Mouse (Mus musculus) heart, embryonic 13.5 days (tissue): Measurements from ENCODE around the gene Rgs4. TPM values are rescaled to one million over a fixed set of nuclear protein-coding genes. Genes with fewer than 3 reads are reported as not detected.

Experiments
- ATAC-seq: fragments of 200-750 bp; cut with Nextera tagmentation; 2 replicates; pipeline ENCODE4 v1.8.0; 2017; ENCODE audit warnings: moderate TSS enrichment; ENCODE audit not compliant: insufficient number of reproducible peaks, low FRiP score, low TSS enrichment; ENCODE audit errors: extremely low read depth
- H3K27ac ChIP-seq: fragments of 300-500 bp; sonication (generic); replicated peaks from 2 replicates; pipeline ENCODE4 v1.5.1; 2015; ENCODE audit warnings: moderate library complexity, mild to moderate bottlenecking, inconsistent platforms
- H3K27me3 ChIP-seq: fragments of 300-500 bp; sonication (generic); replicated peaks from 2 replicates; pipeline ENCODE4 v1.6.1; 2015; ENCODE audit warnings: mild to moderate bottlenecking, inconsistent platforms
- H3K36me3 ChIP-seq: fragments of 300-500 bp; sonication (generic); 2 replicates; pipeline ENCODE4 v1.6.1; 2015; ENCODE audit warnings: mild to moderate bottlenecking, inconsistent platforms
- H3K4me1 ChIP-seq: fragments of 300-500 bp; sonication (generic); 2 replicates; pipeline ENCODE4 v1.6.1; 2015; ENCODE audit warnings: inconsistent platforms
- H3K4me2 ChIP-seq: fragments of 300-500 bp; sonication (generic); 2 replicates; pipeline ENCODE4 v1.6.1; 2015; ENCODE audit warnings: inconsistent platforms, mild to moderate bottlenecking, moderate library complexity
- H3K4me3 ChIP-seq: fragments of 300-500 bp; sonication (generic); 2 replicates; pipeline ENCODE4 v1.5.1; 2015; ENCODE audit warnings: moderate library complexity, mild to moderate bottlenecking, inconsistent platforms
- H3K9ac ChIP-seq: fragments of 300-500 bp; sonication (generic); 2 replicates; pipeline ENCODE4 v1.6.1; 2015; ENCODE audit warnings: inconsistent platforms, mild to moderate bottlenecking, moderate library complexity
- H3K9me3 ChIP-seq: fragments of 300-500 bp; sonication (generic); 2 replicates; pipeline ENCODE4 v1.6.1; 2016; ENCODE audit warnings: inconsistent platforms
- WGBS: fragments of 180-500 bp; shearing (Covaris S2); methylation state at CpG from one replicate; pipeline ENCODE4 v1.1.7; 2015; ENCODE audit warnings: mixed read lengths; 5-methylcytosine and 5-hydroxymethylcytosine counted together
- polyA plus RNA-seq: library from polyadenylated mRNA; unstranded; fragments of >200 nt; fragmentation: Nextera tagmentation; extraction: Ambion mirVana; gene quantifications from 2 replicates; pipeline ENCODE4 v1.2.1, GENCODE M21; 2015

Rgs4 gene
- 3.4 and 3.5 TPM in 2 replicates for polyA plus RNA-seq

DNA sequence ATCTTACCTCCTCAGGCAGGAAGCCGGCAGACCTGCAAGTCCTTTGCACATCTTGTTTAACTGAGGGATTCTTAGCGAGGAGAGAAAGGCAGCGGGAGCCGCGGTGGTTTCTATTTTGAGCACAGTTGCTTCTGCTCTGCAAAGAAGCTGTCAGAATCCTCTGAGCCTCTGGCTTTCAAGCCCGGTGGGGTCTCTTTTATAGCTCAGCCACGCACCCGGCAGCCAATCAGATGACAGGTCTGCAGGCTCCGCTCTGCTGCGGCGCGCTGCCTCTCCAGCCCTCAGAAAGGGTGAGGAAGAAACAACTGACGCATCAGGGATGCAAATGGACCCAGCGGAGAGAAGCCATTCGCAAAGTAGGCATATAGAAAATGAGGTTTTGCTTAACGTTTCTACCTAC, at the start of gene Rgs4:
Rgs4 (minus strand) TSS at position 170 of the 400 bp plus-strand sequence.
- peaks cover 18% of the 10 kb centered on the region for H3K27me3 ChIP-seq
- peaks cover 2% of the 10 kb centered on the region; the same call in 1 of the 2 replicates for H3K36me3 ChIP-seq
- no peak within 1 kb of the TSS for H3K27ac ChIP-seq
- peaks cover 11% of the 10 kb centered on the region for H3K4me1 ChIP-seq
- peak within 1 kb of the TSS; percentile 47 for H3K4me3 ChIP-seq
- H3K9ac ChIP-seq, result peak within 1 kb of the TSS; percentile 75
- peak within 1 kb of the TSS; percentile 71 for H3K4me2 ChIP-seq
- ATAC-seq, result no peak
- WGBS, result 3% methylated on average over 16 of the region's 16 CpGs
- H3K9me3 ChIP-seq, result no peaks in the 10 kb centered on the region

DNA sequence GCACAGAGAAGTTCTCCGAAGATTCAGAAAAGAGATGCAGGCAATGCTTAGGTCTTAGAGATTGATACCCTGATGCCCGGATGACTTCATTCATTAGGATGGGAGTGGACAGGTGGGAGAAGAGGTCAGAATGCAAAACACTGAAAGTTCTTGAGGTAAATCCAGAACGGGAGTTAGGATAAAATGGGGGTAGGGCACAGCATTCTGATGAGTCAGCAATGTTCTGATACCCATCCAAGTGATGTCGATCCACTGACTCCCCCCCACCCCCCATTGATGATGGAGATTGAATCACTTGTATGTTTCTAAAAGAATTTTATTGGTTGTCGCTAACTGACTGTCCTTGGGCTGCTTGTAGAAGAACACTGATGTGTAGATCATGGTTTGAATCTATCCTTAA, 45.0 kb upstream of the Rgs4 start:
- Histone ChIP-seq H3K27me3 (no peaks in the 10 kb centered on the region), H3K36me3 (no peaks in the 10 kb centered on the region), H3K27ac (no peak overlapping the region), H3K9me3 (no peaks in the 10 kb centered on the region), H3K4me2 (no peak overlapping the region), H3K4me1 (no peaks in the 10 kb centered on the region), H3K9ac (no peak overlapping the region), H3K4me3 (no peak overlapping the region)
- no peak for ATAC-seq
- 81% methylated on average over 5 of the region's 5 CpGs for WGBS

DNA sequence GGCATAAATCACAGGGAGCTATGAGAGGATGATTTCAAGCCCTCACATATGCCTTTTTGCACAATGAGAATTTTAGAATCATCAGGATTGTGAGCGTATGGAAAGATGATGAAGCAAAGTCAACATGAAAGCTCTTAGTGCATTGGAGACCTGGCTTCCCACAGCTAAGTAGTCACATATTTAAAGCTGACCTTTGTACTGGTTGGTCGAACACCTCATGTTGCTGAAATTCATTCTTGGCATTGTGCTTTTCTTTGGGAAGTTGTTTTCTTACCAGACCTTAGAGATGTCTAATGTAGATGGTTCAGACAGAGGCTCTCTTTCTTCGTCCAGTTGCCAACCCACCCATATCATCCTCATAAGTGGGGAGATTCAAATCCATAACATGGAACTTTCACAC, 38.5 kb upstream of the Rgs4 start:
- Histone ChIP-seq H3K4me2 (no peak overlapping the region), H3K4me3 (no peak overlapping the region), H3K9ac (no peak overlapping the region), H3K27ac (no peak overlapping the region), H3K9me3 (no peaks in the 10 kb centered on the region), H3K27me3 (no peaks in the 10 kb centered on the region), H3K36me3 (no peaks in the 10 kb centered on the region), H3K4me1 (no peaks in the 10 kb centered on the region)
- WGBS, result 71% methylated on average over 3 of the region's 3 CpGs
- no peak for ATAC-seq

DNA sequence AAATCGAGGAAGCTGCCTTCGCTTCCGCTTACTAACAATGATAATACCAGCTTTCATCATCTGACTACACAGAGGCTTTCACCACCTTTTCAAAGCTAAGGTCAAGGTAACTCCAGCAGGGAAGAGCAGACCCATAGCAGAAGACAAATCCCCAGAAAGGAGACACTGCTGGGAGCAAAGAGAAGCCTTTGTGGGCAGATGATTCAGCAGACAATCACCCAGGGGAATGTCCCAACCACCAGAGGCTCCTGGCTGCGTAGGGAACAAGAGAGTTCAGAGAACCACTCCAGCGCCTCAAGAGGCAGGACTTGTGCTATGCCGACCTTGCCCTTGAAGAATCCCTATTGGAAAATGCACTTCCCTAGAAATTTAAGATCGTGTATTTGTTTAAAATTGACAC, 29.1 kb upstream of the Rgs4 start:
- Histone ChIP-seq H3K36me3 (no peaks in the 10 kb centered on the region), H3K4me3 (no peak overlapping the region), H3K27ac (no peak overlapping the region), H3K9me3 (no peaks in the 10 kb centered on the region), H3K9ac (no peak overlapping the region), H3K4me2 (no peak overlapping the region), H3K4me1 (no peaks in the 10 kb centered on the region), H3K27me3 (no peaks in the 10 kb centered on the region)
- ATAC-seq, result no peak
- 58% methylated on average over 7 of the region's 7 CpGs for WGBS

DNA sequence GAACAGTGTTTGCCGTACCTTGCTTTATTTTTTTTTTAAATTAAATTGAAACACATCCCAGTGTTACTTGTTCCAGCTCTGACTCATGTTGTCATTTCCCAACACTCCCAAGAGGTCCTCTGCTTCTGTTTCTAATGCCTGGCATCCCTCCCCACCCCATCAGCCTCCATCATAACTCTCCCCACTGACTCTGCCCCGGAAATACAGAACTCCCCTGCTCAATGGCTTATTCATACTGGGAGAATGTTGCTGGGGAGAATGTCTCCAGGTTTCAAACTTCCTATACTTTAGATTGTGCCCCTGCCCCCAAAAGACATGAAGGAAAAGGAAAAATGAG, 17.1 kb upstream of the Rgs4 start:
- WGBS, result 72% methylated on average over 2 of the region's 2 CpGs
- Histone ChIP-seq H3K36me3 (no peaks in the 10 kb centered on the region), H3K4me2 (no peak overlapping the region), H3K27me3 (no peaks in the 10 kb centered on the region), H3K4me1 (no peaks in the 10 kb centered on the region), H3K9me3 (no peaks in the 10 kb centered on the region), H3K4me3 (no peak overlapping the region), H3K27ac (no peak overlapping the region), H3K9ac (no peak overlapping the region)
- no peak for ATAC-seq

DNA sequence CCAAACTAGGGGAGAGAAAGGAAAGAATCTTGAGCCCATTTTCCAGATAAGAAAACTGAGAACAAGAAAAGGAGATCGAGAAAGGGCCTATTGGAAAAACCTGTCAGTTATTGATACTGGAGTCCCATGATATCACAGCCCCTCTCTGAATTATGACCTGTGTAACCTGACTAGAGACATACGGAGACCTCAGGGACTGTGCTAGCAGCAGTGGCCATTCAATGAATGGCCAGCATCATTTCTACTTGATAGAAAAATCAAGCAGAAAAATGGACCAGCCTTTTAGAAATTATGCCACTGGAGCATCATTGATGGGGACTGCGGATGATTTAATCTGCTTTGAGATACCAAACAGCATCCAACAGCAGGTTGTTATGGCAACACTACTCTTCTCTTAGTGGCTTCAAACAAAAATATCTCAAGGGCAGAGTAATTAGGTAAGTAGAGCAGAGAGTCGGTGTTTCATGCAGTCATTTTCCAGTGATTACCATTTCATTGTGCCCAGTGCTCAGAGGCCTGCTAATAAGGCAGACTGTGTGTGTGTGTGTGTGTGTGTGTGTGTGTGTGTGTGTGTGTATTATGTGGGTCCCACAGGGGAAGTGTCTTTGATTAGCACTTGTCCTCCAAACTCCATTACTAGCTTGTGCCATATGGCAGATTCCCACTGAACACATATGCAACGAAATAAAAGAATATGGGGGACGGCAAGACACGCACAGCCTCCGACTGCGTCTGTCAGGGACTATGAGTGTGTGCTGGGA, 16.6 kb upstream of the Rgs4 start:
- 83% methylated on average over 9 of the region's 9 CpGs for WGBS
- no peak overlapping the region for H3K9ac ChIP-seq
- H3K4me3 ChIP-seq, result no peak overlapping the region
- H3K27me3 ChIP-seq, result no peaks in the 10 kb centered on the region
- H3K4me1 ChIP-seq, result no peaks in the 10 kb centered on the region
- H3K36me3 ChIP-seq, result no peaks in the 10 kb centered on the region
- H3K27ac ChIP-seq, result no peak overlapping the region
- H3K4me2 ChIP-seq, result no peak overlapping the region
- no peaks in the 10 kb centered on the region for H3K9me3 ChIP-seq
- no peak for ATAC-seq

DNA sequence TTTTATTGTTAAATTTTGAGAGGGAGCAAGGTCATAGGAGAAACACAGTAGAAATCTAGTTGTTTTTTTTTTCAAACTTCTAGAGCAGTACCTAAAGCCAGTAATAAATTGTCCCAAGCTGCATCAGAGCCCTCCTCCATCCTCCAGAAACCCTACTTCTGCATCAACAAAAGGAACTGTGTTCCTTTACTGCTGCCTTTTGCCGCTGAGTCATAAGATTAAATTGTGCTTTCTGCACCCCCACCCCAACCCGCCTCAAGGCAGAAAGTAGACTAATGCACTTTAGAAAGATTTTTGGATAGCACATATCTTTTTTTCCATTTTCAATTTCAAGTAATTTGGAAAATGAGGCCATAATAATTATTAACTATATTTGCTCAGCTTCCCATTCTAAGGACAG, 15.1 kb upstream of the Rgs4 start:
- Histone ChIP-seq H3K27ac (no peak overlapping the region), H3K4me3 (no peak overlapping the region), H3K9ac (no peak overlapping the region), H3K27me3 (no peaks in the 10 kb centered on the region), H3K9me3 (no peaks in the 10 kb centered on the region), H3K4me2 (no peak overlapping the region), H3K4me1 (no peaks in the 10 kb centered on the region), H3K36me3 (no peaks in the 10 kb centered on the region)
- 76% methylated on average over 2 of the region's 2 CpGs for WGBS
- ATAC-seq, result no peak

DNA sequence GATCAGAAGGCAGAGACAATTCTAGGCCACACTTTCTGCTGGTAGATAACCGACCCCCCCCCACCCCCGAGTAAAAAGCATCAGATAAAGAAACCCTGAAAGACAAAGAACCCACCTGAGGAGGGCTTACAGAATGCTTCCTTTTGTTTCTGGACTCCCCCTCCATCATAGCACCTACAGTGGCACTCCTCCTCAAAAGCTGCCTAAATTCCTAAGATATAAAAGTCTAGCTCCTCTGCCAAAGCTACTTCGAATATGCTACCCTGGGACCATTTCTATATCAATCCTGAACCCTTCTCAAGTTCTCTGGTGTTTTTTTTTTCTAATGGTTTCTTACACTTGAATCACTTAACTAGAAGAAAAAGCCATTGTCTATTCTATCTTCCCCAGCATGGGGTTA, 9.1 kb upstream of the Rgs4 start:
- H3K27me3 ChIP-seq, result no peaks in the 10 kb centered on the region
- H3K9me3 ChIP-seq, result no peaks in the 10 kb centered on the region
- no peak for ATAC-seq
- no peak overlapping the region for H3K4me3 ChIP-seq
- no peaks in the 10 kb centered on the region for H3K36me3 ChIP-seq
- no peaks in the 10 kb centered on the region for H3K4me1 ChIP-seq
- no peak overlapping the region for H3K27ac ChIP-seq
- H3K9ac ChIP-seq, result no peak overlapping the region
- H3K4me2 ChIP-seq, result no peak overlapping the region
- WGBS, result 30% methylated on average over 3 of the region's 3 CpGs

DNA sequence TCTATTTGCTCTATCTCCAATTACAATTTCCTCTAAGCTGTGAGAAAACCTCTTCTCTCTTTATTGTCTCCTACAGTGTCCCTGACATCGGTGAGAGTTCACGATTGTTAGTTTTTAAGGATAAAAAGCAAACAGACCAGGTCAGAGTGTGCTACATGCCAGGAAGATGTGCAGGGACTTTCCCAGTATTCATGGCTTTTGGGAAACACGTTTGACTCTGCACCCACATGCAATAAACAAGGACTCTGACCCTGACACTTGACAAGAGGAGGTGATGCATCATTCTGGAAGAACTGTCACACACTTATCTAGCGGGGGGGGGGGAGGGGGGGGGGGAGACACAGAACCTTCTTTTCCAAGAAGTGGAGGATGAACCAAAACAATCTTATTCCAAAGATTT, 5.0 kb upstream of the Rgs4 start:
- WGBS, result 21% methylated on average over 4 of the region's 4 CpGs
- no peak for ATAC-seq

DNA sequence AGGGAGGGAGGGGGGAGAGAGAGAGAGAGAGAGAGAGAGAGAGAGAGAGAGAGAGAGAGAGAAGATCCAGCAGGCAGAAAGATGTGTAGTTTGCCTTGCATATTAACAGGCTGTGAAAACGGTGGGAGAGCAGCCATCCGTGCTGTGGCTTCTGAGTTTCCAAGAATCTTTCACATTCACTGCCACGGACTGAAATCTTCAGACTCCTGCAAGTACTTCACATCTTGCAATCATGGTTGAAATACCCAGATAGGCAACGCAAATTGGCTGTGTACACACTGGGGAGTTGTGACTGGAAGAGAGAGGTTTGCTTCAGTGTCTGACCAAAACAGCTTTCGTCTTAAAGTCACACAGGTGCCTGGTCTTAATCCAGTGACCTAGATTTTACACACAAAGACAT, 997 bp upstream of the Rgs4 start:
- 48% methylated on average over 5 of the region's 5 CpGs for WGBS

More for the DNA sequence above, 5.0 kb upstream of the Rgs4 start:
- Histone ChIP-seq H3K9ac (no peak overlapping the region), H3K4me3 (no peak overlapping the region), H3K9me3 (no peaks in the 10 kb centered on the region), H3K4me2 (no peak overlapping the region), H3K4me1 (peaks cover 6% of the 10 kb centered on the region), H3K36me3 (no peaks in the 10 kb centered on the region), H3K27ac (no peak overlapping the region), H3K27me3 (peaks cover 18% of the 10 kb centered on the region)

DNA sequence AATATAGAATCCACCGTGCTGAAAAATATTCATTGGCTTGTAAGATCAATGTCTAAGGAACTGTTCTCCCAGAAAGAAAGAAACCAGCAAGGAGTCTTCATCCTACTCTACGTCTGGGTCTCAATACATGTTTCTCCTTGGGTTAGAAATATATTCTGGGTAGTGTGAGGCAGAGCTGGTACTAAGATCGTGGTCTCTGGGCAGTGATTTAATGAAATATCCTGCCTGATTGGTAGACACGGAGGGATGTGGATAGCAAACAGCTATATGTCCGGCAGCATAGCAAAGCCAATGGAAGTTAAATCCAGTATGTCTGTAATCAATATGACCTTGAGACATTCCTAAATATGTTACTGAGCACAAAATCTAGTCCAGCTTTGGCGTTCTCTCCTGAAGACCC, 460 bp upstream of the Rgs4 start:
- WGBS, result 38% methylated on average over 6 of the region's 6 CpGs
- H3K9me3 ChIP-seq, result no peaks in the 10 kb centered on the region
- H3K36me3 ChIP-seq, result peaks cover 2% of the 10 kb centered on the region; the same call in 1 of the 2 replicates
- H3K4me1 ChIP-seq, result peaks cover 11% of the 10 kb centered on the region
- H3K4me2 ChIP-seq, result peak overlapping the region; percentile 71
- ATAC-seq, result no peak
- H3K4me3 ChIP-seq, result peak overlapping the region; percentile 47
- peaks cover 18% of the 10 kb centered on the region for H3K27me3 ChIP-seq
- no peak overlapping the region for H3K27ac ChIP-seq
- H3K9ac ChIP-seq, result no peak overlapping the region

More for the DNA sequence above, 997 bp upstream of the Rgs4 start:
- H3K27ac ChIP-seq, result no peak overlapping the region
- H3K27me3 ChIP-seq, result peaks cover 18% of the 10 kb centered on the region
- H3K4me2 ChIP-seq, result no peak overlapping the region
- no peak overlapping the region for H3K4me3 ChIP-seq
- H3K9me3 ChIP-seq, result no peaks in the 10 kb centered on the region
- peaks cover 11% of the 10 kb centered on the region for H3K4me1 ChIP-seq
- no peak overlapping the region for H3K9ac ChIP-seq
- no peak for ATAC-seq
- peaks cover 1% of the 10 kb centered on the region; the same call in 1 of the 2 replicates for H3K36me3 ChIP-seq

DNA sequence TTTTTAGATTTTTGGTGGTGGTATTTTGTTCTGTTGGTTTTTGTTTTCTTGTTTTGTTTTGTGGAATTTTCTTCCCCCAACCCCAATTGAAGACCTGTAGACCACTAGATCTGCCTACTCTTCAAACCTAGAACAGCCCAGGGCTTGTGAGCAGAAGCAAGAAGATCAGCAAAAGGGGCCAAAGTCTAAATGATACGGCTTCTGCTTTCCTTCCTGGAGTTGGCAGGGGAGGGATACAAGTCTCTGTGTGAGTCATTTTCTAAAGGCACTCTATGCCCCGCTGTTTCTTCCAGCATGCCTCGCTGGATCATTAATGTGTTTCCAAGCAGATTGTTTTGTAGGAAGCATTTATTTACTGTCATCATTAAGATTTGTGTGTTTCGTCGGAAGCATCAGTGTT, 6.3 kb downstream of the Rgs4 start:
- WGBS, result 82% methylated on average over 5 of the region's 5 CpGs
- Histone ChIP-seq H3K9ac (no peak overlapping the region), H3K27ac (no peak overlapping the region), H3K36me3 (peaks cover 2% of the 10 kb centered on the region; the same call in 1 of the 2 replicates), H3K27me3 (no peaks in the 10 kb centered on the region), H3K4me2 (no peak overlapping the region), H3K4me3 (no peak overlapping the region), H3K9me3 (no peaks in the 10 kb centered on the region), H3K4me1 (no peaks in the 10 kb centered on the region)
- ATAC-seq, result no peak
